Mouse (Mus musculus) T-helper 1 cell (primary cell): ENCODE results near the gene Asic1.

ENCODE experiments used
- in situ Hi-C: fragments of 300-600 bp; cut with MboI, MseI; formaldehyde crosslinking; loops from one replicate; pipeline ENCODE4 v1.15.1; 2025; ENCODE audit warnings: high pct_unique_total_duplicates

The Asic1 gene

DNA sequence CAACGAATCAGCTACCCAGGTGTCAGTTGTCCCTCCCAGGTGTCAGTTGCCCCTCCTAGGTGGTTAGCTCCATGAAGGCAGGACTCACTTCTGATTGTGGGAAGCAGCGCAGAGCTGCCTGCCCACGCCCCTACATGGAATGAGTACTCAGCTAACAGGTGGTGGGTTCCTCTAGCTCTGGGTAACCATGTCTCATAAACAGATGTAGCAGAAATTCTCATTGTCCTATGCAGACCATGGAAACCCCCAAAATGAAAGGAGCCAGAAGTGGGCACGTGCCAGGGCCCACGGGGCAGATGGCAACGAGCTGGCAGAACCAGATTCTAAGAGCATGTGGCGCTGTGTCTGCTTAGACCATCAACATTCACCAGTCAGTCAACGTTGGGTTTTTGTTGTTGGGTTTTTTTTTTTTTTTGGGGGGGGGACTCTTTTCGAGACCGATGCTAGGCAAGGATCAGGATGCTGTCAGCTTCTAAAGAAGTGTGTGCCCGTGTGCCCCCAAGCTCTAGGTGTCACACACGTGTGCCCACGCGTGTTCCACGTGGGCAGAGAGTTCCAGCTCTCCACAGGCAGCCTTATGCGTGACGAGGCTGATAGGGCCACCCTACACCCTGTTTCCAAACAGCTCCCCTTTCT lies 6.1 kb upstream of the Asic1 start:
- in situ Hi-C loops = no loop called here

DNA sequence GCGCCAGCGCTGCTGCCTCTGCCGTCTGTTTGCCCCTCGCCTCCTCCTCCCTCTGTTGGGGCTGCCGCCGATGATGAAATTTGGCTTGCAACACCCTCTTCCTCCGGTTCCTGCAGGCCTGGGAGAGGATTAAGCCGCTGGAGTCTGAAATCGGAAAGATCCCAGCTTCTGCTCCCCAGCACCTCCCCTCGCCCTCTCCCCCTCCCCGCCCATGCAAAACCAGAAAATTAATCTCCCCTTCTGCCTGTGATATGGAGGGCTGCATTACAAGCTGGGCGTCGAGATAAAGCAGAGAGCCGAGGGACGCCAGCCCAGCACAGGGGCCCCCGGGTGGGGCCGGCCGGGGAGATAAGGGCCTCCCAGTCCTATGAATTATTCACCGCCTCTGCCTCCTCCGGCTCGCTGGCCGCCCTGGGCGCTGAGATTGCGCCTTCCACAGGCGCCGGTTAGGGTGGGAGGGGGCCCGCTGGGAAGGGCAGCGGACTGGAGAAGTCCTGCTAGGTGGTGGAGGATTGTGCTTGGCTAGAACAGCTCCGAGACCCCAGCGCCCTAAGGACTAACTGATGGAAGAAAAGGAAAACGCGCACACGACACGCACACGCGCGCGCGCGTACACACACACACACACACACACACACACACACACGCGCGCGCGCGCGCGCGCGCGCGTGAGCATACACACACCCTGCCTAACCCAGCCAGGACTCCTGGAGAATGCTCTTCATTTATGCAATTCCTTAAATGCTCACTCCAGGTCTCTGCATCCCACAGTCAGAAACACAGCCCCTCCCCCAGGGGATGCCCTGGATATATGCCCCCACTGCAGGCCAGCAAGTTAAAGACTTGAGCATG lies 5.3 kb upstream of the Asic1 start:
- in situ Hi-C loops = no loop called here

DNA sequence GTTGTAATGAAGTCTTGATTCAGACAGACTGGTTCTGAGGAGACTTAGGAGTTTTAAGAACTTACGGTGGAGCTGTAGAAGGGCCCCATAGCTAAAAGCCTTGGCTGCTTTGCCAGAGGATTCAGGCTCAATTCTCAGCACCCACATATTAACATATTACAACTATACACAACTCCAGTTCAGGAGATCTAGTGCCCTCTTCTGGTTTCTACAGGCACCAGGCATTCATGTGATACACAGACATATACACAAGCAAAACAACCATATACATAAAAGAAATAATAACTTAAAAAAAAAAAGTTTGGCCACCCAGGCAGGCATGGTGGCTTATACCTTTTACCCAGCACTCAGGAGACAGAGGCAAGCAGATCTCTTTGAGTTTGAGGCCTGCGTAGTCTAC lies 2.6 kb upstream of the Asic1 start:
- in situ Hi-C loops = no loop called here

DNA sequence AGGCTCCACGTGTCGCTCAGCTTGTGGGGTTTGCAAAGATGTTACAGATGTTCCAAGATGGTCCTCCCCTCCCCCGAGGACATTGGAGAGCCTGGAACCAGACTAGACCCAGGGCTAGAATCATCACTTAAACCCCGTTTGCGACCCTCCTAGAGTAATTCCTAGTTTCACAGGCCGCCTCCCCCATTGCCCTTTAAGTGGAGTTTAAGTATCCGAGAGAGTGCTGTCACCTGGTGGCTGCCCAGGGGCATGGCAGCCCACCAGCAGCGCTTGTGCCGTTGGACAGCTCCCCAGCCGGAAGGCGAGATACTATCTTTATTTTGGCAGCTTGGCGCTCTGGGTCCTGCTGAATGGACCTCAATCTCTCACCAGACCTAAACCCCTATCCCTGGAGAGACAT lies 1.3 kb upstream of the Asic1 start:
- in situ Hi-C loops = no loop called here

DNA sequence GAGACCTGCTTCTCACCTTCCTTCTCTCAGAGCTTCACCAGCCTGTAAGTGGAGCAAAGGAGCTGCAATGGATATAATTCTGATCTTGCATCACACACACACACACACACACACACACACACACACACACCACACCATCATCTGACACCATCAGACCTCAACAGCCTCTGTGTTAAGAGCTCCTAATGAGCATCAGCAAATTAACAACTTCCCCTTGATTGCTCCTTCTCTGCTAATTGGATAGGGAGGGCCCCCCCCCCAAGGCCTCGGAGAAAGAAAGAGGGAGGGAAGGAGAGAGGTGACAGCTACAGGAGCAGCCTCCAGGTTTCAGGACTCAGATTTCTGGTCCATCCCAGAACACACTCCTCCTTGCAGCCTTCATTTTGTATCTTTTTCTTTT lies 776 bp upstream of the Asic1 start:
- in situ Hi-C loops = no loop called here

DNA sequence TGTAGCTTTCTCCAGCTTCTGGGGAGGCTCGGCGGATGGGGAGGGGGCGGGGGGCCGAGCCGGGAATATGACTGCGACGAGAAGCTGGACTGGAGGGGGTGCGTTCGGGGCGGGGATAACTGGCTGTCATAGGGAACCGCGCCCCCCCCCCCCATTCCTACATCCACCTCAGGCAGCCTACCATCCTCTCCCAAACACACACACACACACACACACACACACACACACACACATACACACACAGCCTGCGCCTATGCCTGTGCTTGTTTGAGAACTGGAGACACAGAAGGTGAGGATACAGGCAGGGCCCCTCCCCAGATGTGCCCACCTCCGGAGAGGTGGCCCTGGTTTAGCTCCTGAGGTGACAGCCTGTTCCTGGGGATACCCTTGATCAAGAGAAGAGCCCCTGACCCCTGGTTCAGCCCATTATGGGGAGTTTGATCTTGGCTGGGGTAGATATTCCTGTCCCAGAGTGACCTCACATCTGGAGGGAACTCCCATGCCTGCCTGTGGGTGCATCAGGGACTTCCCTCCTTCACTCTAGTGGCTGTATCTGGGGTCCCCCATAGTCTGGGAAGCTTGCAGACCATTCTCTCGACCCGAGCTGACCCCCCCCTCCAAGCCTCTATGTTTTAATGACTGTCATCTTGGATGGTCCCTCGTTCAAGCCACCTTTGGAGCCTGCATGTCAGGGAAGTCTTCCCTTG lies 949 bp downstream of the Asic1 start:
- in situ Hi-C loops = loop anchor here (5.0 kb wide), 1 partner anchor 74 kb away; no protein-coding TSS in a partner anchor

DNA sequence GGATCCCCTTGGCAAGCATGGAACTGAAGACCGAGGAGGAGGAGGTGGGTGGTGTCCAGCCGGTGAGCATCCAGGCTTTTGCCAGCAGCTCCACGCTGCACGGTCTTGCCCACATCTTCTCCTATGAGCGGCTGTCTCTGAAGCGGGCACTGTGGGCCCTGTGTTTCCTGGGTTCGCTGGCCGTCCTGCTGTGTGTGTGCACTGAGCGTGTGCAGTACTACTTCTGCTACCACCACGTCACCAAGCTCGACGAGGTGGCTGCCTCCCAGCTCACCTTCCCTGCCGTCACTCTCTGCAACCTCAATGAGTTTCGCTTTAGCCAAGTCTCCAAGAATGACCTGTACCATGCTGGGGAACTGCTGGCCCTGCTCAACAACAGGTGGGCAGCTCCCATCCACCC lies 1.6 kb downstream of the Asic1 start:
- in situ Hi-C loops = loop anchor here (5.0 kb wide), 1 partner anchor 74 kb away; no protein-coding TSS in a partner anchor

DNA sequence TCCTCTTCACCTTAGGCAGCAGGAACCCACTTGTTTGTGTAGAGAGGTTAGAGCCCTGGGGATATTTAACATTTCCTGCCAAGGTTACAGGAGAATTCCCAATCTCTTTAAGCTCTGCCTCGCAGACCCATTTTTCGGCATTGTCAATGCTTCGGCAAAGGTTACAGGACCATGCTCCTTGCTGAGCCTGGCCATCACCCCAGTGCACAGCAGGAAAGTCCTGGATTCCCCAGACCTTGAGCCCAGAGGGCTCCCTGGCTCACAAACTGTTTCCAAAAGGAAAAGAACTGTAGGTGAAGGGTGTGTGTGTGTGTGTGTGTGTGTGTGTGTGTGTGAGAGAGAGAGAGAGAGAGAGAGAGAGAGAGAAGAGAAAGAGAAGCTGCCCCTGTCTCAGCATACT lies 4.7 kb downstream of the Asic1 start:
- in situ Hi-C loops = loop anchor here (5.0 kb wide), 1 partner anchor 78 kb away; no protein-coding TSS in a partner anchor

DNA sequence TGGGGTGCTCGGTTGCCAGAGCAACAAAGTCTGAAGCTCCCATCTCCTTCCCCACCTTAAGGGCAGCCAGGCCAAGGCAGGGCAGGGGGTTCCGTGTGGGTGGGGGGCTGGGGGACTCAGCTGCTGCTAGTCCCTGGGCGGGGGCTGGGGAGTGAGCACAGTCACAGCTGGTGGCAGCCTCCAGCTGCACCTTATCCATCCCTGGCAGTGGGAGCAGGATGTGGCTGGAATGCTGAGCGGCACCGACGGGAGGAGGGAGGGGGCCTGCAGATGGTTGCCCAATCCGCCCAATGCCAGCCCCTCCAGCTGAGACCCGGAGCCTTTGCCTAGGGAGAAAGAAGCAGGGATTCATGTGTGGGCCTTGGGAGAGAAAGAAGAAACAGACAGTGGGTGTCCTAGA lies 6.9 kb downstream of the Asic1 start:
- in situ Hi-C loops = no loop called here

DNA sequence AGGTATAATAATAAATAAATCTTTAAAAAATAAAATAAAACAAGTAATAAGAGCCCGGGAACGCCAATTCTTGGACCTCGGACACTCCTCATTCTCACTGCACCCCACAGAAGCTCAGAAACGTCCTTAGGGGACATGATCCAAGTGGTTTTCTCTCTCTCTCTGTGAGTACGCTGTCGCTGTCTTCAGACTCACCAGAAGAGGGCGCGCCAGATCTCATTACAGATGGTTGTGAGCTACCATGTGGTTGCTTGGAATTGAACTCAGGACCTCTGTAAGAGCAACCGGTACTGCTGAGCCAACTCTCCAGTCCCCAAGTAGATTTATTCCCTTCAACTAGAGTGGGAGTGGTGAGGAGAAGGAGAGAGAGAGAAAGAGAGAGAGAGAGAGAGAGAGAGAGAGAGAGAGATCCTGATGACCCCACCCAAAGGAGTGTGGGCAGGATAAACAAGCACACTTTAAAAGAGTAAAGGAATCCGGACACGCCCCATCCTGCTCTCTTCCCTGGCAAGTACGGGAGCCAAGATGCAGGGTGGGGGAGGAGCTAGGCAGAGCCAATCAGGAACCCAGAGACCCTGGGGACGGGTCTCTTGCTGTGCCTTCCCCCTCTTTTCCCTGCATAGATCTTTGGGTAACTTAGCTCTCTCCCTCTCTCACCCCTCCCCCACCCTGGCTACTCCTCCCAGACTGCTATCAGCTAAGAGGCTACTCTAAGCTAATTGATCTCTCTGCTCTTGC lies 8.1 kb downstream of the Asic1 start:
- in situ Hi-C loops = no loop called here

DNA sequence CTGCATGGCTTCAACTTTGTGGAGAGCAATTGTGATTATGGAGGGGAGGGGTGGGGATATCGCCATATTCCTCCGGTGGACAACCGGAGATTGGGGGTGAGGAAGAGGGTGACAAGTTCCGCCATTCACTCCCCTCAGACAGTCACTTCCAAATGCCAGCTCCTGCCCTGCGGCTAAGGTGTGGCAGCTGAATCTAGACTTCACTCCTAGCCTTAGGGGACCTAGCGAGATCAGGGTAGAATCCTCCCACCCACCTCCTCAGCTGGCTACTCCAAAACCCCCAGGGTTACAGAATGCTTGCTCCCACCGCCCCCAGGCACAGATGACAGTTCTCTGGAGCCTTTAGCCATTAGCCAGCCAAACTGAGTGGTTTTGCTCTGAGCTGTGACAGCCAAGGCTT lies 8.8 kb downstream of the Asic1 start:
- in situ Hi-C loops = no loop called here

DNA sequence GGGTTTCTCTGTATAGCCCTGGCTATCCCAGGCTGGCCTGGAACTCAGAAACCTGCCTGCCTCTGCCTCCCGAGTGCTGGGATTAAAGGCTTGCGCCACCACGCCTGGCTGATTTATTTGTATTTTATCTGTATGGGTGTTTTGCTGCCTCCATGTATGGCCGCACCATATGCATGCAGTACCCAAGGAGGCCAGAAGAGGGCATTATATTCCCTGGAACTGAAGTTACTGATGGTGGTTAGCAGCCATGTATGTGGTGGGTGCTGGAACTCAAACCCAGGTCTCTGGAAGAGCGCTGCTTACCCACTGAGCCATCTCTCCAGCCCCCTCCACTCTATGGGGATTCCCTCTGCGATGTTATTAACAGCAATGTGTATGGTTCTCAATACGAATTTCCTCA lies 12.7 kb downstream of the Asic1 start:
- in situ Hi-C loops = loop anchor here (10.0 kb wide), 1 partner anchor 178 kb away; no protein-coding TSS in a partner anchor

DNA sequence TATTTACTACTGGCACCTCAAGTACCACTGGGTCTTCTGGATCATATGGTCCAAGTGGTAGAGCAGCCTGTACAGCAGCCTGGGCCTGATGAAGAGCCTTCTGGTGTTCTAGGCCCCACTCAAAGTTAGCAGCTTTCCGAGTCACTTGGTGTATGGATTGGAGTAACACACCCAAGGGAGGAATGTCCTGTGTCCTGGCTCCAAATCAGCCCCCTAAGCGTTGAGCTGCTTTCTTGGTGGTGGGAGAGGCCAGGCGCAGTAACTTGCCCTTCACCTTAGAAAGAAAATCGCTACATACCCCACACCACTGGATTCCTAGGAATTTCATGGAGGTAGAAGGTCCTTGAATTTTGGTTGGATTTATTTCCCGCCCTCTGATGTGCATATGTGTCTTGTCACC lies 14.0 kb downstream of the Asic1 start:
- in situ Hi-C loops = loop anchor here (10.0 kb wide), 1 partner anchor 179 kb away; no protein-coding TSS in a partner anchor

DNA sequence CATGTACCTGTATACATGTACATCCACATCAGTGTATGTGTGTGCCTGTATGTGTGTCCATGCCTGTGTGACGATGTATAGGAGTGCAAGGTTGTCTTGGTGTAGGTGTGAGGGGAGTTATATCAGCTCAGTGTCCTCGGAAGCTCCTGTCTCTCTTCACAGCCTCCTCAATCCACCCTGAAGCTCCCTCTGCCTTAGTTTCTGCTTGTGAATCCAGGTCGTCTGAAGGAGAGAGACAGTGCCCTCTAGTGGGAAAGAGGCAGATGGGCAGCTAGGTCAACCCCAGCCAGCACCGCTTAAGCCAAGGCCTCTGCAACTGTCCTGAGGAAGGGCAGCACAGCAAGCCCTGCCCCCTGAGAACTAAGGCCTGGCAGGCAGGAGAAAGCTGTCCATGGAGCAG lies 18.5 kb downstream of the Asic1 start:
- in situ Hi-C loops = loop anchor here (10.0 kb wide), 1 partner anchor 184 kb away; no protein-coding TSS in a partner anchor

DNA sequence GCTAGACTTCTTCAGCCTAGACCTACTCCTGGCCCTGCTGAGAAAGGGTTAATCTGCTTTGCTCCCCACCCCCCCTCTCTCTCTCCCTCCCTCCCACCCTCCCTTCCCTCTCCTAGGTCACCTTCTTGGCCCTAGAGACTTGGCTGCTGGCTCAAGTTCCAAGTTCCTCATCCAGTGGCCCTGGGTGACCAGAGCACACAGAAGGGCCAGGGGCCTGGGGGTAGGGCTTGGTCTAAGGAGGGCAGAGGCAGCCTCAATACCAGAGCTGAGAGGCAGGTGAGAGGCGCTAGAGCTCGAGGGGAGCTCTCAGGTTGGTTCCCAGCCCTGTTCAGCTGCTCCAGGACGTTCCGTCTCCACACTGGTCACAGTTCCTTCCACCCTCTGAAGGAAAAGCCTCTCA lies 20.8 kb downstream of the Asic1 start:
- in situ Hi-C loops = no loop called here

DNA sequence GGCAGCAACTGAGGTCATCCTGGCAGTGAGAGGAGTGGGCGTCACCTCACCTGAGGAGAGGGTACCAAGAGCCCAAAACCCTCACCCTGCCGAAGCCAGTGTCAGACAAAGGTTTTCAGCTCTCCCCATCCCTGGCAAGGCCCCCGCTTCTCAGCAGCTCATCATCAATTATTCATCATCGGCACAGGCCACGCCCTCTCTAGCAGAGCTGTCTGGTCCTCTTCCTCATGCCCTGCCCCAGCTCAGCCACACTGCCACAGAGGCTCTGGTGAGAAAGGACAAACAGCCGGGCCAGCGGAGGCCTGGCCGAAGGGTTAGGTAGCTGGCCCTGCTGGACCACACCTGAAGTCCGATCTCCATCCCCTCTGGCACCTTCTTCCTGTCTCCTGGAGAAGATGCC lies 21.8 kb downstream of the Asic1 start:
- in situ Hi-C loops = no loop called here

DNA sequence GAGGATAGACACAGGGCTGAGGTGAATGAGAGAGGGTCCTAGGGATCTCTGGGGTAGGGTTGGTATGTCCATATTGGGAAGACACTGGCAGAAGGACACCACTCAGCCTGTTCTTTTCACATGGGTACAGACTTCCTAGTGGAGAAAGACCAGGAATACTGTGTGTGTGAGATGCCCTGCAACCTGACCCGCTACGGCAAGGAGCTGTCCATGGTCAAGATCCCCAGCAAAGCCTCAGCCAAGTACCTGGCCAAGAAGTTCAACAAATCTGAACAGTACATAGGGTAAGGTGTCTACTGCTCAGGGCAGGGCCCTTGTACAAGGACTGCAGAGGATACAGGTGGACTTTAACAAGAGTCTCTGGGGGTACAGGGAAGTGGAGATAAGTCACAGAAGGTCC lies 27.1 kb downstream of the Asic1 start:
- in situ Hi-C loops = no loop called here

DNA sequence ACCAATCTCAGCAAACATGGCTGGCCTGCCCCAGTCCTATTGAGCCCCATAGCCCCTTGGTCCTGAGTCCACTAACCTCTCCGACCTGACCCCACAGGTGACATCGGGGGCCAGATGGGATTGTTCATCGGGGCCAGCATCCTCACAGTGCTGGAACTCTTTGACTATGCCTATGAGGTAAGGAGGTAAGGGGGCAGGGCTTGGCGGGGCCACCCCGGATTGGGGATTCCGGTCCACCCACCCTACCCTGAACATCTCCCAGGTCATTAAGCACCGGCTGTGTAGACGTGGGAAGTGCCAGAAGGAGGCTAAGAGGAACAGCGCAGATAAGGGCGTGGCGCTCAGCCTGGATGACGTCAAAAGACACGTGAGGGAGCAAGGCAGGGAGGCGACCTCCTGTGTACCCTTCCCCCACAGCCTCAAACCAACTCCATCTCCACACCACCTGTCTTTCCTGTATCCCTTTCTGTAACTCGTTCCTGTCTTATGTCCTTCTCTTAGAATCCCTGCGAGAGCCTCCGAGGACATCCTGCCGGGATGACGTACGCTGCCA lies 28.4 kb downstream of the Asic1 start:
- in situ Hi-C loops = no loop called here

DNA sequence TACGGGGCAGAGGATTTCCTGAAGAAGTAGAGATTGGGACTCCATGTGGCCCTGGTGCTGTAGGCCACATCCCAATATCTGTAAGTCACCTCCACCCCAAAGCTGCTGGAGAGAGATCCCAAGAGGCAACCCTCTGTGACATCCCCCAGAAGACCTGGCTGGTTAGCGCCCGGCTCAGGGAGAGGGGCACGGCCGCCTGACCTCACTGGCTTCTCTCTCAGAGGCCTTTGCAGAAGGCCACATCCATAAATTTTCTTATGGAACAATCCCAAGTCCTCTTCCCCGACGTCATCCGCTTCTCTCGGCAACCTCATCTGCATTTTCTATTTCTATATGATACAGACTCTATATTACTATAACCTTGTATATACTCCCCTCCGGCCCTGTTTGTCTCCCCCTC lies 29.5 kb downstream of the Asic1 start:
- in situ Hi-C loops = no loop called here

DNA sequence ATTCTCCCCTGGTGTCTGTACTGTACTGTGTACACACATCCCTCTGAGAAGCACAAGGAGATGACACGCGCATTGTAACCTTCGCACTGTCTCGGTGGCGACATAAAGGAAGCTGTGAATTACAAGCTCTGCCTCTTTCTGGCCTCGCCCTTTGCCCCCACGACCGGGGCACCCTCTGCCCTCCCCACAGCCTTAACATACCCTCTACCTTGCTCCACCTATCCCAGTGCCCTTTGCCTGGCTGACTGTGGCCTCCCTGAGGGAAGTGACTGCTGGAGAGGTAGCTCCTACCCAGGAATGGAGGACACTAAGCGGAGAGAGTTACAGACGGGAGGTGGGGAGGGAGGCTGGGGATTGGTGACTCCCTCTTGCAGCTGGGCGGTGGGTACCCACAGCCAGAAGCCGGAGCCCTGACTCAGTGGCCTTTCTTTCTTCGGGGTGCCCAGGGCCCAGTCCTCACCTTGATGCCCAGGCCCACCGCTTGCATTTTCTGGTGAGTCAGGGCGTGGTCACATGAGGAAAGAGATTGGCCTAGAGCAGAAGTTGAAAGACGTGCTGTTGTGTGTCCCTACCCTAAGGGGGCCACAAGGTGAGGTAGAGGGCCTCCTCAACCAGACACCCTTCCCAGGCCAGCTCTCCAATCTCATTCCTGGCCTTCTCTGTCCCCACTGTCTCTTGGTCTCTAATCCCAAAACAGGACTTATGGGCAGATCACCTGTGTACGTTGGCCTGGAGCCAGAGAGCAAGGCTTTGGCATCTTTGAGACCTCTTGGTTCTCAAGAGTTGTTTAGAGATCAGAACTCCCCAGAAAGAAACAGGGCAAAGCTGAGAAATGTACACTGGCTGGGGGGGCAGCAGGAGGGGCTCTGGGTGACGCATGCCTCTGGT lies 30.3 kb downstream of the Asic1 start:
- in situ Hi-C loops = no loop called here
